Comparison of ENCODE assay signal across 8 mouse cellular contexts in genomic region chrX:150458766-150459350, GRCm38 (mm10). TPM values are rescaled to one million over a fixed set of nuclear protein-coding genes. Genes with fewer than 3 reads are reported as not detected.
DNase-seq lines count a peak whose midpoint lies in the region; ATAC-seq and TF ChIP-seq lines count a peak whose summit lies in the region.

Gene Tmem29, minus strand, starts transcription at chrX:150459154.

- H3K27ac ChIP-seq in bone marrow macrophage, adult 2 months (ENCODE audit: insufficient read depth, low read depth, low read length): peak within 1 kb of the TSS; percentile 69
- peak within 1 kb of the TSS; percentile 92 for H3K27ac ChIP-seq in embryonic fibroblast, embryonic 13.5 days (ENCODE audit: insufficient read depth, low read length)
- peak within 1 kb of the TSS; percentile 83 for H3K27ac ChIP-seq in heart, embryonic 10.5 days
- H3K27ac ChIP-seq in kidney, embryonic 15.5 days: peak within 1 kb of the TSS; percentile 84

- peak within 1 kb of the TSS; percentile 52 for H3K4me2 ChIP-seq in kidney, embryonic 15.5 days

- H3K4me1 ChIP-seq in bone marrow macrophage, adult 2 months (ENCODE audit: control insufficient read depth, insufficient read depth, low read length): no peaks in the 10 kb centered on the region
- H3K4me1 ChIP-seq in embryonic fibroblast, embryonic 13.5 days (ENCODE audit: control insufficient read depth, insufficient read depth, low read length): no peaks in the 10 kb centered on the region
- H3K4me1 ChIP-seq in heart, embryonic 10.5 days: no peaks in the 10 kb centered on the region
- H3K4me1 ChIP-seq in kidney, embryonic 15.5 days: 0 out of 2 replicates have a peak, but pooled peaks cover 5% of the 10 kb centered on the region

- WGBS in heart, embryonic 10.5 days: 2% methylated on average over 30 of the region's 30 CpGs
- 3% methylated on average over 30 of the region's 30 CpGs for WGBS in kidney, embryonic 15.5 days

- H3K9ac ChIP-seq in kidney, embryonic 15.5 days: peak within 1 kb of the TSS; percentile 35; the same call in 1 of the 2 replicates

- no peaks in the 10 kb centered on the region for H3K36me3 ChIP-seq in heart, embryonic 10.5 days
- no peaks in the 10 kb centered on the region for H3K36me3 ChIP-seq in kidney, embryonic 15.5 days

- H3K4me3 ChIP-seq in bone marrow macrophage, adult 2 months (ENCODE audit: insufficient read depth, low read length): peak within 1 kb of the TSS; percentile 65
- peak within 1 kb of the TSS; percentile 49 for H3K4me3 ChIP-seq in embryonic fibroblast, embryonic 13.5 days (ENCODE audit: insufficient read depth, low read length)
- H3K4me3 ChIP-seq in heart, embryonic 10.5 days: peak within 1 kb of the TSS; percentile 57
- H3K4me3 ChIP-seq in kidney, embryonic 15.5 days (replicated peaks): peak within 1 kb of the TSS; percentile 55

- no peaks in the 10 kb centered on the region for H3K9me3 ChIP-seq in heart, embryonic 10.5 days
- no peaks in the 10 kb centered on the region for H3K9me3 ChIP-seq in kidney, embryonic 15.5 days (replicated peaks)

- DNase-seq in 416B (ENCODE audit: low read depth): peak; percentile 93
- DNase-seq in heart, embryonic 10.5 days (ENCODE audit: low spot score): peak; percentile 92
- peak; percentile 87 for DNase-seq in liver
- peak; percentile 80 to 90 for DNase-seq in spleen, postnatal 4 days (ENCODE audit: low spot score in 2 of 2)

- peak; percentile 98 for ATAC-seq in kidney, embryonic 15.5 days (replicated peaks; ENCODE audit: low FRiP score)
- peak; percentile 82 for ATAC-seq in monocyte, adult 5-6 weeks (replicated peaks; ENCODE audit: insufficient number of reproducible peaks, low FRiP score, low TSS enrichment, poor library complexity, severe bottlenecking)

- no peaks in the 10 kb centered on the region for H3K27me3 ChIP-seq in heart, embryonic 10.5 days (ENCODE audit: insufficient read depth, poor library complexity, severe bottlenecking)
- H3K27me3 ChIP-seq in kidney, embryonic 15.5 days: no peaks in the 10 kb centered on the region

- TF ChIP-seq POLR2A in bone marrow macrophage, adult 2 months (IDR thresholded peaks at IDR 0.05; ENCODE audit: borderline replicate concordance, low read depth, low read length): no peak
- peak; percentile 59 for TF ChIP-seq POLR2A in embryonic fibroblast, embryonic 13.5 days (IDR thresholded peaks at IDR 0.05; ENCODE audit: low read depth, low read length)

- peak; percentile 49; the same call in 1 of the 2 replicates for TF ChIP-seq CTCF in bone marrow macrophage, adult 2 months (IDR thresholded peaks at IDR 0.05; ENCODE audit: low read depth, low read length)
- TF ChIP-seq CTCF in embryonic fibroblast, embryonic 13.5 days (IDR thresholded peaks at IDR 0.05; ENCODE audit: borderline replicate concordance, insufficient read depth, low read length): no peak

RNA-seq across cellular contexts. Expression of gene Tmem29, which starts in this region (rescaled TPM):
- 17.4 and 18.3 TPM in 2 replicates for polyA plus RNA-seq in bone marrow macrophage, adult 2 months (2012; ENCODE audit: insufficient read depth, insufficient read length, missing spikeins)
- 20.4 and 24.5 TPM in 2 replicates for polyA plus RNA-seq in embryonic fibroblast, embryonic 13.5 days (2011; ENCODE audit: insufficient read length, low read depth, missing spikeins)
- 23.9 and 30.0 TPM in 2 replicates for polyA plus RNA-seq in heart, embryonic 10.5 days (2016; fragmentation: Nextera tagmentation; extraction: Ambion mirVana)
- polyA plus RNA-seq in kidney, embryonic 15.5 days (2015; fragmentation: Nextera tagmentation; extraction: Ambion mirVana): 33.7 and 38.4 TPM in 2 replicates
- total RNA-seq in monocyte, adult 5-6 weeks (2017): 7.5 to 13.7 TPM (median 10.1 TPM) in 3 replicates

Comparison
In these comparisons a context has a peak if more than half of its experiments do, and no peak if none do; other contexts are left out.
1. Peak in every context shown above with its lines: DNase-seq, ATAC-seq, H3K4me3 ChIP-seq and H3K27ac ChIP-seq.